ENCODE assay signal across 26 mouse cellular contexts in genomic region chr16:3781237-3781636, GRCm38 (mm10). TPM values are rescaled to one million over a fixed set of nuclear protein-coding genes. Genes with fewer than 3 reads are reported as not detected.
"Had no signal": no experiment of that assay in that cellular context is flagged by ENCODE, and none has a peak within 500 bp of the region (broad histone marks: within the 10 kb centered on the region; RNA-seq: fewer than 3 reads in every experiment).

No protein-coding gene starts in this region.

- H3K9ac ChIP-seq: liver, embryonic 14.5 days; lung, embryonic 14.5 days; midbrain, embryonic 12.5 days; neural tube, embryonic 13.5 days; neural tube, embryonic 15.5 days had no signal

- H3K4me1 ChIP-seq: midbrain, embryonic 10.5 days; midbrain, embryonic 12.5 days; neural tube, embryonic 13.5 days; neural tube, embryonic 15.5 days had no signal

- H3K4me3 ChIP-seq: midbrain, embryonic 10.5 days; midbrain, embryonic 12.5 days; myocyte; neural tube, embryonic 13.5 days; neural tube, embryonic 15.5 days had no signal

- ATAC-seq: midbrain, embryonic 16.5 days had no signal

- H3K27me3 ChIP-seq: midbrain, embryonic 12.5 days; neural tube, embryonic 13.5 days; neural tube, embryonic 15.5 days had no signal

- H3K4me2 ChIP-seq: lung, embryonic 14.5 days; midbrain, embryonic 12.5 days; neural tube, embryonic 13.5 days; neural tube, embryonic 15.5 days had no signal

- H3K27ac ChIP-seq: liver, embryonic 14.5 days; midbrain, embryonic 10.5 days; midbrain, embryonic 12.5 days; neural tube, embryonic 13.5 days; neural tube, embryonic 15.5 days had no signal

- H3K36me3 ChIP-seq: midbrain, embryonic 10.5 days; midbrain, embryonic 12.5 days; neural tube, embryonic 13.5 days; neural tube, embryonic 15.5 days had no signal

- H3K9me3 ChIP-seq: midbrain, embryonic 10.5 days; midbrain, embryonic 12.5 days; neural tube, embryonic 13.5 days; neural tube, embryonic 15.5 days had no signal

- DNase-seq: lung, adult 18-20 months; lung, embryonic 14.5 days; lung, postnatal 10 days; lung, postnatal 4 days; right cerebral cortex, adult 18-20 months; right cerebral cortex, postnatal 25 days; right cerebral cortex, postnatal 4 days; spleen, adult 18-20 months; thymus, adult 18-20 months; thymus, postnatal 14 days; thymus, postnatal 4 days had no signal

RNA-seq across cellular contexts. Expression of gene Olfr15, which starts 49.4 kb away (rescaled TPM):
- polyA plus RNA-seq: liver, embryonic 14.5 days; liver, embryonic 16.5 days; lung, embryonic 14.5 days; lung, embryonic 16.5 days; midbrain, embryonic 10.5 days; midbrain, embryonic 12.5 days; midbrain, embryonic 16.5 days; myocyte; neural tube, embryonic 11.5 days; neural tube, embryonic 13.5 days; neural tube, embryonic 15.5 days; small intestine, adult 2 months; stomach, embryonic 14.5 days; stomach, embryonic 16.5 days; thymus, postnatal 0 days; urinary bladder, adult 2 months had no signal
